ENCODE assay signal across 8 mouse cellular contexts in the genomic region with DNA sequence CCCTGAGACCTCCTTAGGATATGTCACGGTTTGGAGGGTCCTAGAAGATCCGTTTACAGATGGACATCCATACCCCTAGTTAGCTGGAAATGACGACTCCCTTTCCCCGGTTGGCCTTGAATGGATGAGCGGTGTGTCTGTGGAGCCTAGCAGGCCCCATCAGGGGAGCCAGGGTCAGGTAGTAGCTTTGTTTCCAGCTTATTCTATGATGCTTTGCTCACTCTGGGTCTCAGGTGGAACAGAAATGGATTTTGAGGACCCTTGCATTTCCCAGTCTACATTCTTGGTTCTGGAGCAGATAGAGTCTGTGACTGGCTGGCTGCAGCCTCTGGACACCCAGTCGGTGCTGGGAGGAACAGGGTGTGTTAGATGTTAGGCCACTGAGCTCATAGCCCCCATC. TPM values are rescaled to one million over a fixed set of nuclear protein-coding genes. Genes with fewer than 3 reads are reported as not detected.
DNase-seq lines count a peak whose midpoint lies in the region; ATAC-seq and TF ChIP-seq lines count a peak whose summit lies in the region.

No protein-coding gene starts in this region.

- in situ Hi-C loops in ES-E14 (cut with MboI; ENCODE audit: low sequenced_read_pairs in 2 of 2, unreplicated experiment in 2 of 2) = no loop called here

- no peak for TF ChIP-seq CTCF in heart, postnatal 0 days (IDR thresholded peaks at IDR 0.05; ENCODE audit: low read depth)
- no peak for TF ChIP-seq CTCF in liver, postnatal 0 days (IDR thresholded peaks at IDR 0.05; ENCODE audit: low read depth)

- intact Hi-C loops in heart, postnatal 25 days (cut with DNase I) = no loop called here

- ATAC-seq in heart, embryonic 11.5 days (replicated peaks; ENCODE audit: insufficient number of reproducible peaks, low FRiP score, low TSS enrichment) = no peak
- ATAC-seq in heart, postnatal 0 days (ENCODE audit: insufficient read depth, low read depth) = no peak
- ATAC-seq in liver, postnatal 0 days = no peak

- peak overlapping the region; percentile 97 for H3K4me3 ChIP-seq in heart, embryonic 11.5 days (ENCODE audit: low read depth, low read length)
- peak overlapping the region; percentile 76 to 94; a peak in 3 of 4 replicates for H3K4me3 ChIP-seq in ES-E14 (ENCODE audit: insufficient read depth in 1 of 2, low read depth in 1 of 2, low read length in 2 of 2, poor library complexity in 1 of 2, severe bottlenecking in 1 of 2)
- peak overlapping the region; percentile 93 for H3K4me3 ChIP-seq in heart, postnatal 0 days (ENCODE audit: low read depth, low read length)
- H3K4me3 ChIP-seq in liver, postnatal 0 days (ENCODE audit: low read depth, low read length) = no peak overlapping the region

- WGBS in heart, embryonic 11.5 days (ENCODE audit: insufficient replicate concordance) = 65% methylated on average over 6 of the region's 6 CpGs
- WGBS in heart, postnatal 0 days = 57% methylated on average over 6 of the region's 6 CpGs
- WGBS in liver, postnatal 0 days (ENCODE audit: insufficient replicate concordance) = 73% methylated on average over 6 of the region's 6 CpGs

- no peak for DNase-seq in heart, postnatal 25 days (ENCODE audit: low spot score)
- no peak for DNase-seq in ES-E14 (ENCODE audit: low read depth, low spot score)
- DNase-seq in heart, postnatal 0 days (ENCODE audit: low spot score) = no peak
- DNase-seq in liver, postnatal 0 days = no peak
- DNase-seq in frontal cortex, postnatal 10 days (ENCODE audit: low spot score in 2 of 2) = no peak
- DNase-seq in urinary bladder, adult 2 months (ENCODE audit: low spot score) = no peak
- DNase-seq in B cell, adult 2 months = no peak

- 0 out of 2 replicates have a peak overlapping the region, but pooled peaks have one; percentile 18 for H3K27ac ChIP-seq in heart, embryonic 11.5 days (ENCODE audit: low read depth, low read length)
- H3K27ac ChIP-seq in ES-E14 (ENCODE audit: insufficient read depth, low read depth, low read length, poor library complexity, severe bottlenecking) = no peak overlapping the region
- peak overlapping the region; percentile 97 for H3K27ac ChIP-seq in heart, postnatal 0 days (ENCODE audit: low read depth)
- H3K27ac ChIP-seq in liver, postnatal 0 days (ENCODE audit: low read depth) = no peak overlapping the region

- H3K4me2 ChIP-seq in heart, embryonic 11.5 days = peak overlapping the region; percentile 85
- peak overlapping the region; percentile 88 for H3K4me2 ChIP-seq in heart, postnatal 0 days (ENCODE audit: low read depth, low read length)
- peak overlapping the region; percentile 99 for H3K4me2 ChIP-seq in liver, postnatal 0 days (ENCODE audit: low read depth, low read length)

- H3K4me1 ChIP-seq in heart, embryonic 11.5 days (ENCODE audit: control insufficient read depth, insufficient read depth, low read length) = peaks cover 63% of the 10 kb centered on the region
- H3K4me1 ChIP-seq in ES-E14 (ENCODE audit: control insufficient read depth in 2 of 2, insufficient read depth in 2 of 2, low read length in 2 of 2, poor library complexity in 1 of 2) = peaks cover 18 to 36% of the 10 kb centered on the region in 2 experiments
- H3K4me1 ChIP-seq in heart, postnatal 0 days (ENCODE audit: control insufficient read depth, insufficient read depth) = peaks cover 38% of the 10 kb centered on the region
- peaks cover 61% of the 10 kb centered on the region for H3K4me1 ChIP-seq in liver, postnatal 0 days (ENCODE audit: insufficient read depth)

- H3K9me3 ChIP-seq in heart, embryonic 11.5 days (replicated peaks; ENCODE audit: control insufficient read depth, low read length) = no peaks in the 10 kb centered on the region
- no peaks in the 10 kb centered on the region for H3K9me3 ChIP-seq in ES-E14 (ENCODE audit: control insufficient read depth, insufficient read depth, low read depth, low read length)
- H3K9me3 ChIP-seq in heart, postnatal 0 days (replicated peaks; ENCODE audit: control insufficient read depth, low read length) = no peaks in the 10 kb centered on the region
- no peaks in the 10 kb centered on the region for H3K9me3 ChIP-seq in liver, postnatal 0 days (ENCODE audit: low read length)

- peak overlapping the region; percentile 89 for H3K9ac ChIP-seq in heart, embryonic 11.5 days (ENCODE audit: low read depth, low read length)
- H3K9ac ChIP-seq in ES-E14 (ENCODE audit: insufficient read depth, low read depth, low read length, poor library complexity, severe bottlenecking) = peak overlapping the region; percentile 86; the same call in 1 of the 2 replicates
- peak overlapping the region; percentile 93; the same call in 1 of the 2 replicates for H3K9ac ChIP-seq in heart, postnatal 0 days (replicated peaks; ENCODE audit: low read depth, low read length)
- no peak overlapping the region for H3K9ac ChIP-seq in liver, postnatal 0 days (replicated peaks)

- no peaks in the 10 kb centered on the region for H3K36me3 ChIP-seq in heart, embryonic 11.5 days (ENCODE audit: control insufficient read depth, insufficient read depth, low read length)
- H3K36me3 ChIP-seq in ES-E14 (ENCODE audit: control insufficient read depth, insufficient read depth, low read length, poor library complexity, severe bottlenecking) = peaks cover 7% of the 10 kb centered on the region; the same call in 1 of the 2 replicates
- peaks cover 9% of the 10 kb centered on the region for H3K36me3 ChIP-seq in heart, postnatal 0 days (replicated peaks; ENCODE audit: control insufficient read depth, insufficient read depth, low read length)
- peaks cover 4% of the 10 kb centered on the region for H3K36me3 ChIP-seq in liver, postnatal 0 days (replicated peaks; ENCODE audit: insufficient read depth, low read length)

- TF ChIP-seq EP300 in heart, postnatal 0 days (IDR thresholded peaks at IDR 0.05; ENCODE audit: low read depth) = no peak
- TF ChIP-seq EP300 in liver, postnatal 0 days (IDR thresholded peaks at IDR 0.05; ENCODE audit: low read depth) = no peak

- no peaks in the 10 kb centered on the region for H3K27me3 ChIP-seq in heart, embryonic 11.5 days (ENCODE audit: control insufficient read depth, insufficient read depth, low read length)
- no peaks in the 10 kb centered on the region for H3K27me3 ChIP-seq in heart, postnatal 0 days (ENCODE audit: control insufficient read depth, insufficient read depth, low read length)
- peaks cover 17% of the 10 kb centered on the region for H3K27me3 ChIP-seq in liver, postnatal 0 days (ENCODE audit: insufficient read depth, low read length)

TF ChIP-seq in ES-E14, 5 proteins besides CTCF, POLR2A, EP300 and RAD21:
- no peak for TF ChIP-seq HCFC1 (IDR thresholded peaks at IDR 0.05; ENCODE audit: borderline replicate concordance, insufficient read depth, low read length)
- TF ChIP-seq ZC3H11A (IDR thresholded peaks at IDR 0.05; ENCODE audit: borderline replicate concordance, low read depth, low read length) = no peak

RNA-seq across cellular contexts. Expression of gene Git1, which starts 1.4 kb away (rescaled TPM):
- 13.3 and 15.1 TPM in 2 replicates for polyA plus RNA-seq in heart, embryonic 11.5 days (2014; fragmentation: Nextera tagmentation; extraction: Ambion mirVana)
- total RNA-seq in heart, postnatal 25 days (2021) = 10 to 100 TPM; 51.3 TPM
- 43.1 and 55.2 TPM in 2 replicates for total RNA-seq in ES-E14 (2012; rRNA removed)
- total RNA-seq in heart, postnatal 0 days (2014; rRNA removed; ENCODE audit: low replicate concordance) = 57.7 and 63.4 TPM in 2 replicates
- polyA plus RNA-seq in heart, postnatal 0 days (2015; fragmentation: Nextera tagmentation; extraction: Ambion mirVana) = 5.5 and 6.2 TPM in 2 replicates
- polyA plus RNA-seq in liver, postnatal 0 days (2015; fragmentation: Nextera tagmentation; extraction: Ambion mirVana) = 2.1 and 2.5 TPM in 2 replicates
- 24.7 and 37.0 TPM in 2 replicates for polyA plus RNA-seq in urinary bladder, adult 2 months (2012; rRNA removed)

RNA-seq across cellular contexts. Expression of gene Ankrd13b, which starts 5.3 kb away (rescaled TPM):
- 3.0 and 3.4 TPM in 2 replicates for polyA plus RNA-seq in heart, embryonic 11.5 days (2014; fragmentation: Nextera tagmentation; extraction: Ambion mirVana)
- total RNA-seq in heart, postnatal 25 days (2021) = 10 to 100 TPM; 10.7 to 11.7 TPM
- total RNA-seq in ES-E14 (2012; rRNA removed) = 7.0 and 10.7 TPM in 2 replicates
- 6.4 and 9.9 TPM in 2 replicates for total RNA-seq in heart, postnatal 0 days (2014; rRNA removed; ENCODE audit: low replicate concordance)
- 2.6 and 2.7 TPM in 2 replicates for polyA plus RNA-seq in heart, postnatal 0 days (2015; fragmentation: Nextera tagmentation; extraction: Ambion mirVana)
- 0.53 and 0.72 TPM in 2 replicates for polyA plus RNA-seq in liver, postnatal 0 days (2015; fragmentation: Nextera tagmentation; extraction: Ambion mirVana)
- 21.8 and 22.3 TPM in 2 replicates for polyA plus RNA-seq in urinary bladder, adult 2 months (2012; rRNA removed)

RNA-seq across cellular contexts. Expression of gene Abhd15, which starts 20.1 kb away (rescaled TPM):
- 0.82 and 1.5 TPM in 2 replicates for polyA plus RNA-seq in heart, embryonic 11.5 days (2014; fragmentation: Nextera tagmentation; extraction: Ambion mirVana)
- 1 to 10 TPM; 1.9 to 2.0 TPM for total RNA-seq in heart, postnatal 25 days (2021)
- total RNA-seq in ES-E14 (2012; rRNA removed) = 1.6 and 1.7 TPM in 2 replicates
- 2.1 and 4.4 TPM in 2 replicates for total RNA-seq in heart, postnatal 0 days (2014; rRNA removed; ENCODE audit: low replicate concordance)
- polyA plus RNA-seq in heart, postnatal 0 days (2015; fragmentation: Nextera tagmentation; extraction: Ambion mirVana) = 0.86 and 1.2 TPM in 2 replicates
- polyA plus RNA-seq in liver, postnatal 0 days (2015; fragmentation: Nextera tagmentation; extraction: Ambion mirVana) = 16.2 and 18.5 TPM in 2 replicates
- 0.71 and 1.1 TPM in 2 replicates for polyA plus RNA-seq in urinary bladder, adult 2 months (2012; rRNA removed)

RNA-seq across cellular contexts. Expression of gene Trp53i13, which starts 21.0 kb away (rescaled TPM):
- 23.0 and 24.8 TPM in 2 replicates for polyA plus RNA-seq in heart, embryonic 11.5 days (2014; fragmentation: Nextera tagmentation; extraction: Ambion mirVana)
- total RNA-seq in heart, postnatal 25 days (2021) = 1 to 10 TPM; 8.4 to 9.6 TPM
- 18.4 and 23.5 TPM in 2 replicates for total RNA-seq in ES-E14 (2012; rRNA removed)
- total RNA-seq in heart, postnatal 0 days (2014; rRNA removed; ENCODE audit: low replicate concordance) = 13.3 and 14.5 TPM in 2 replicates
- 22.5 and 23.8 TPM in 2 replicates for polyA plus RNA-seq in heart, postnatal 0 days (2015; fragmentation: Nextera tagmentation; extraction: Ambion mirVana)
- polyA plus RNA-seq in liver, postnatal 0 days (2015; fragmentation: Nextera tagmentation; extraction: Ambion mirVana) = 4.8 and 5.4 TPM in 2 replicates
- 20.9 and 21.0 TPM in 2 replicates for polyA plus RNA-seq in urinary bladder, adult 2 months (2012; rRNA removed)

RNA-seq across cellular contexts. Expression of gene Gm10392, which starts 24.2 kb away (rescaled TPM):
- polyA plus RNA-seq in heart, embryonic 11.5 days (2014; fragmentation: Nextera tagmentation; extraction: Ambion mirVana) = 0.13 TPM in 1 of 2 replicates, not detected in the other
- total RNA-seq in heart, postnatal 25 days (2021) = not detected
- 0.26 TPM in 1 of 2 replicates, not detected in the other for total RNA-seq in ES-E14 (2012; rRNA removed)
- not detected in 2 replicates for total RNA-seq in heart, postnatal 0 days (2014; rRNA removed; ENCODE audit: low replicate concordance)
- polyA plus RNA-seq in heart, postnatal 0 days (2015; fragmentation: Nextera tagmentation; extraction: Ambion mirVana) = 0.08 TPM in 1 of 2 replicates, not detected in the other
- polyA plus RNA-seq in liver, postnatal 0 days (2015; fragmentation: Nextera tagmentation; extraction: Ambion mirVana) = 0.18 and 0.28 TPM in 2 replicates
- polyA plus RNA-seq in urinary bladder, adult 2 months (2012; rRNA removed) = not detected in 2 replicates

Comparison
In these comparisons a context has a peak if more than half of its experiments do, and no peak if none do; other contexts are left out.
1. H3K27ac ChIP-seq: peak in heart, embryonic 11.5 days (single experiment) and heart, postnatal 0 days (single experiment); none in ES-E14 (single experiment) and liver, postnatal 0 days (single experiment).
2. Peak in every context shown above with its lines, with median percentiles within 50 percentile points of each other: H3K4me2 ChIP-seq.